Mouse (Mus musculus): ENCODE data around the gene Helz. TPM values are rescaled to one million over a fixed set of nuclear protein-coding genes. Genes with fewer than 3 reads are reported as not detected.

Helz gene
- total RNA-seq, 4 experiments from 2014 or later, result 28.9 to 43.1 (median 34.7) TPM

GRCm38 (mm10) chr11:107728073-107728863, 180.5 kb downstream of the Helz start:
- no peak for DNase-seq

GRCm38 (mm10) chr11:107729141-107729540, 181.4 kb downstream of the Helz start:
- DNase-seq, result no peak

- no peak for DNase-seq
These were observed 183.2 kb downstream of the Helz start for GRCm38 (mm10) chr11:107730940-107731339.

- peak; percentile 11 for DNase-seq
These were observed 183.8 kb downstream of the Helz start for GRCm38 (mm10) chr11:107731498-107731897.

GRCm38 (mm10) chr11:107734133-107734532, 186.4 kb downstream of the Helz start:
- peak; percentile 10 for DNase-seq

- no peak for DNase-seq
These were observed 190.2 kb downstream of the Helz start for GRCm38 (mm10) chr11:107737886-107738285.

- no peak for DNase-seq
These were observed 190.8 kb downstream of the Helz start for GRCm38 (mm10) chr11:107738418-107739099.

GRCm38 (mm10) chr11:107743100-107743499, 195.4 kb downstream of the Helz start:
- DNase-seq, result no peak

Small RNAs within 50 kb of the gene (microRNA-seq; reads per million reads assigned to microRNA genes)
- 0 to 0.18 reads per million in 2 experiments for gene Mir6932

Other genes with a start within 250 kb of the Helz start
- 10 to 100 TPM in 3 of 4 experiments, 1 to 10 TPM in 1; 9.5 to 13.2 (median 12.1) TPM for gene Pitpnc1, start 77.2 kb upstream of the Helz start, total RNA-seq (2022)
- 100 to 1,000 TPM in 1 of 4 experiments, 10 to 100 TPM in 3; 76.5 to 101 (median 86.8) TPM for gene Psmd12, start 68.4 kb upstream of the Helz start, total RNA-seq (2022)
- under 1 TPM in 2 of 4 experiments, not detected in 2; 0.21 to 0.28 TPM for gene Cacng1, start 168.6 kb downstream of the Helz start, total RNA-seq (2022)
- 1 to 10 TPM in 3 of 4 experiments, under 1 TPM in 1; 0.84 to 2.1 (median 1.3) TPM for gene Cacng4, start 246.6 kb downstream of the Helz start, total RNA-seq (2022)

Measured in adrenal gland, adult 8-10 months (tissue).